Mouse (Mus musculus): ENCODE results near the gene Fam227a. TPM values are rescaled to one million over a fixed set of nuclear protein-coding genes. Genes with fewer than 3 reads are reported as not detected.
"Not testable (repeated sequence)": the region's sequence is repeated elsewhere in the genome, so short reads cannot be mapped to it uniquely, and the experiment has no call there.

Fam227a gene
- polyA plus RNA-seq, 1 experiment, result 2.6 TPM

- no peak for DNase-seq (ENCODE audit: low read depth)
Observed at GRCm38 (mm10) chr15:79683707-79684465, 25.1 kb upstream of the Fam227a start.

GRCm38 (mm10) chr15:79683146-79683545, 24.4 kb upstream of the Fam227a start:
- no peak for DNase-seq (ENCODE audit: low read depth)

GRCm38 (mm10) chr15:79681973-79682372, 23.2 kb upstream of the Fam227a start:
- DNase-seq (ENCODE audit: low read depth), result no peak

DNA sequence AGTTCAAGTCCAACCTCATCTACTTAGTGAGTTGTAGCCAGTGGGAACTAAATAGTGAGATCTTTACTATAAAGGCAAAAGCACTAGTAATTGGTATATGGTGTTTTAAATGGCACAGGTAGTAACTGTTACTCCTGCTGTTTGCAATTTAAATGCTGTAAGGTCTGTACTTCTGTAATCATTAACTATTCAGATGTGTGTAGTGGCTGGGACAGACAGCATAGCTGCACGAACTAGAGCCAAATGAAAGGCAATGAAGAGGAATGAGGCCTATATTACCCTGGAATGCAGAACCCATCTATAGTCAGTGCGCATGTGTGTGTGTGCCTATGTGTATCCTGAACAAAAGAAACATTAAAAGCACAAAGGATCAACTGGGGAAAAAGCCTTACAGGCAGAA, 19.2 kb upstream of the Fam227a start:
- DNase-seq (ENCODE audit: low read depth), result no peak

DNA sequence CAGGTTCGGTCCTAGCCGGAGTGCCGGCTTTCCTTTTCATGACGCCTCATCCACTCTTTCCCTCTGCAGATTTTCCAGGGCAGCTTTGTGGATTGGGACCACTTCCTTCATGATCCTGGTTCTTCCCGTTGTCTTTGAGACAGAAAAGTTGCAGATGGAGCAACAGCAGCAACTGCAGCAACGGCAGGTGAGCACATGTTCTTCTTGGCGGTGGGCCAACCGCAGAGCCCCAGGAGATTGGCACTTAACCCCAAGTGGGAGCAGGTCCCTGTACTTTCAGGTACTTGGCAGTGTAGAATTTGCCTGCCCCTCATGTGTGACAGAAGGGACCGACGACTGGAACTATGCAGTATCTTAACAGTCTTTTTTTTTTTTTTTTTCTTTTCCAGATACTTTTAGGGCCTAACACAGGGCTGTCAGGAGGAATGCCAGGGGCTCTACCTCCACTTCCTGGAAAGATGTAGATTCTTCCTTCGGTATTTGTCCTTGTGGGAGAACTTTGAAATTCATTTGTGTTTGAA, 13.1 kb upstream of the Fam227a start:
- not testable (repeated sequence) for DNase-seq (ENCODE audit: low read depth)

GRCm38 (mm10) chr15:79670972-79671299, 12.2 kb upstream of the Fam227a start:
- no peak for DNase-seq (ENCODE audit: low read depth)

GRCm38 (mm10) chr15:79670249-79670971, 11.7 kb upstream of the Fam227a start, which contains the start of gene Tomm22:
Tomm22 (plus strand) TSS chr15:79670861.
- no peak for DNase-seq (ENCODE audit: low read depth)

- DNase-seq (ENCODE audit: low read depth), result no peak
Observed at GRCm38 (mm10) chr15:79669195-79669594, 10.4 kb upstream of the Fam227a start.

DNA sequence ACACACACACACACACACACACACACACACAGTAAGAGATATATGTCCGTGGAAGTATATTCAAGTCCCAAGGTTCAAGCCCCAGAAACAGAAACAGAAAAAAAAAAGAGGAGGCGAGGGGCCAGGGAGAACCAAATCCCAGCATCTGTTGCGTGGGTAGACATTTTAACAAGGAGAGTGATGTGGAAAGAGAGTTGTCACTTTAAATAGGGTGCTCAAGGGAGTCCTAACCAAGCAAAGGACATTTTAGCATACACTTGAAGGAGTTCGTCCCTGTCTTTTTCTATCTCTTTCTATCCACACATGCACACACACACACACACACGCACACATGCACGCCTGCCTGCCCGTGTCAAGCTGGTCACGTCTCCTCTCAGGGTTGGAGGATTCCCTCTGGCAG, 5.9 kb upstream of the Fam227a start:
- DNase-seq (ENCODE audit: low read depth), result no peak

DNA sequence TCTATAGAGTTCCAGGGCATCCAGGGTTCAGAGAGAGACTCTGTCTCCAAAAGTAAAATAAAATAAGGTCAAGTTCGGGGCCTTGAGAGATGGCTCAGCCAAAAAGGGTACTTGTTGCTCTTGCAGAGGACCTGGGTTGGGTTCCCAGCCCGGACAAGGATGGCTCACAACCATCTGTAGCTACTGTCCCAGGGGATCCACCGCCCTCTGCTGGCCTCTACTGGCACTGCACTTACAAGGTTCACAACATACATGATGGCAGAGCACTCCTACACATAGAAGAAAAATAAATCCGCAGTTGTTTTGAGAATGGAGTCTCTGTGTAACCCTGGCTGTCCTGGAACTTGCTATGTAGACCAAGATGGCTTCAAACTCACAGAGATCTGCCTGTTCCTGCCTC, 3.1 kb upstream of the Fam227a start:
- DNase-seq (ENCODE audit: low read depth), result no peak

- DNase-seq (ENCODE audit: low read depth), result no peak
Observed at GRCm38 (mm10) chr15:79657837-79658530, 772 bp downstream of the Fam227a start.

DNA sequence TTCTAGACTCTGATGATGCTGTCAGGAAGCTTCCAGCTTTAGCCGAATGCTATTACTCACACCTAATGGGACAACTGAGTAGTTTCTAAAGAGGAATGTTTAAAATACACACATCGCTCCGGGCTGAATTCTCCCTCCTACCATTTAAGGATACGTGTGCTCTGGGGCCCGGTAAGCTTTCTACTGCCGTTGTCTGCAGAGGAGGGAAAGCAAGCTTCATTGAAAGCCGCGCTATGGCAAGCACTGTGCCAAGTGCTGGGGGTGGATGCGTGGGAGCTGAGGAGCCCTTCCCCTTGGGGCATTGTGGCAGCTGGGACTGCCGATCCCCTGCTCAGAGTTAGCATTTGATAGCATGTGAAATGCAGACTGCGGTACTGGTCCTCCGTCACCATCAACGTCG, 2.3 kb downstream of the Fam227a start:
- no peak for DNase-seq (ENCODE audit: low read depth)

- DNase-seq (ENCODE audit: low read depth), result no peak
Observed at GRCm38 (mm10) chr15:79651481-79651880, 7.3 kb downstream of the Fam227a start.

DNA sequence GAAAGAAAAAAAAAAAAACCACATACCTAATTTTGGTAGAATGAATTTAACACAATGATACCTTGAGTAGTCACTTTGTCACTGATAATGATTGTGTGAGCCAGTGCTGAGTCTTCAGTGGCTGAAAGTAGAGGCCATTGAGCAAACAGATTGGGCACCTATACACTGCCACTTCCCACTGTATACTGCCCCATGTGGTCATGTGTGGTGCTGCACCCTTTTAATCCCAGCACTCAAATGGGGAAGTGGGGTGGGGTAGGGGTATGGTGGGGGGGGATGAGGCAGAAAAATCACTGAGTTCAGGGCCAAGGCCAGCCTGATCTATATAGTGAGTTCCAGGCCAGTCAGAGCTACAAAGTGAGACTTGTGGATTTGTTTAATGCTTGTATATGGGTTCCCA, 8.2 kb downstream of the Fam227a start:
- DNase-seq (ENCODE audit: low read depth), result no peak

GRCm38 (mm10) chr15:79648130-79648529, 10.6 kb downstream of the Fam227a start:
- DNase-seq (ENCODE audit: low read depth), result no peak

DNA sequence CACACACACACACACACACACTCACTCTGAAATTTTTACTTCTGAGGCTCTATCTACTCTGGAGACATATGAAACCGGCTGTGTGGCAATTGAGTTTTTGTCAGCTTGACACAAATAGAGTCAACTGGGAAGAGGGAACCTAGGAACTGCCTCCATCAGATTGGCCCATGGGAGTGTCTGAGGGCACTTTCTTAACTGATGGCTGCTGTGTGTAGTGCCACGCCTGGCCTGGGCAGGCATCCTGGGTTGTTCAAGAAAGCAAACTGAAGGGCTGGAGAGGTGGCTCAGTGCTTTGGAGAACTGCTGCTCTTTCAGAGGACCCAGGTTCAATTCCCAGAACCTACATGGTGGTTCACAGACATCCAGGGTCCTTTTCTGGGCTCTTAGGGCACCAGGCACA, 13.3 kb downstream of the Fam227a start:
- DNase-seq (ENCODE audit: low read depth), result no peak

DNA sequence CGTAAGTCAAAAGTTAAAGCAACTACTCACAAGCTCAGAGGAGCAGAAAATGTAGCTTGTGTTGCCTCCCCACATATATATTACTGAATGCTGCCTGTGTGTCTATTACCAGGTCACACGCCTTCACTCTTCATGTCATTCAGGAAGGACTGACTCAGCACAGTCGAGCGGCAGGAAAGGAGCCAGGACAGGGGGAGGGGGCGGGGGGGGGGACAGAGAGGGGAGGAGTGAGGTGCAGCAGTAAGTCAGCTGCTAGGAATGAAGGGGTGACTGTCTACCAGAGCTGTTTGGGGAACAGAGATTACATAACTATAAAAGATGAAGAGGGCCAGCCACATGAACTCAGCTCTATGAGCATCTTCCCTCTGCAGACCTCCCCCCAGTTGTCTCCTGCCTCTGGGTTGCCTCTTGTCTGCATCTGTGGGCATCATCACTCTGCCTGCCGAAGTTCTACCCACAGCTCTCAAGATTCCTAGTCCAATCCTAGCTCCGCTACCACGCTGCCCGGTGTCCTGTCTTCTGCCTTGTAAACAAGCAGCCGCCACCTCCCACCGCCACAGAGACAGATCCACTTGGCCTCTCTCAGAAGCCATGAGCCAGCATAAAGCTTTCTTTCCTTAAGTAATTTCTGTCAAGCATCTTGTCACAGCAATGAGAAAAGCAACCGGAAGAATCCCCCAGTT, 17.5 kb downstream of the Fam227a start:
- no peak for DNase-seq (ENCODE audit: low read depth)

GRCm38 (mm10) chr15:79630471-79630870, 28.3 kb downstream of the Fam227a start:
- DNase-seq (ENCODE audit: low read depth), result no peak

DNA sequence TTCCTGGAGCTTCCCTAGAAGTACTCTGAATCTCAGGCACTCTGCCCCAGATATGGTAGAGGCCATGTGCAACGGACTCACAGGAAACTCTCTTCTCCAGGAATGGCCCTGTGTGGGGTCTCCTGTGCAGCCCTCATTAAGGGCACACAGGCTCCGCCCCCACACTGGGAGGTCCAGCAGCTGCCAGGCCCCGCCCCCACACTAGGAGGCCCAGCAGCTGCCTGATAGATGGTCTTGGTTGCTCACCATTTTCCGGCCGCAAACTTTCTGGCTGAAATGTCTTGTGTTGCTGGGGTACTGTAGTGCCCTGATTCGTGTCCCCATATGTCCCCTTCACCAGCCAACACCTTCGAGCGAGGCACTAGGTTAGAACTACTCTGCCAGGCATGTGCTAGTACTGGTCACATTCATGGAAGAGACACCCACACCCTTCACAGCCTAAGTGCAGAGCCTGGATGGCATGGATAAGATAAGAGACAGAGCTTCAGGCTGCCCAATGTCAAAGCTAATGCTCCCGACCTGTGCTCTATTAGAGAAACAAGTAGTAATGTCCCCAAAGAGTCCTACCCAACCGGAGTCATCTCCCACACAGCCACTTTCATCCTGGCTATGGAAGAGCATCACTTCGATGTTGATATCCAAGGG, 38.9 kb downstream of the Fam227a start:
- DNase-seq (ENCODE audit: low read depth), result no peak

DNA sequence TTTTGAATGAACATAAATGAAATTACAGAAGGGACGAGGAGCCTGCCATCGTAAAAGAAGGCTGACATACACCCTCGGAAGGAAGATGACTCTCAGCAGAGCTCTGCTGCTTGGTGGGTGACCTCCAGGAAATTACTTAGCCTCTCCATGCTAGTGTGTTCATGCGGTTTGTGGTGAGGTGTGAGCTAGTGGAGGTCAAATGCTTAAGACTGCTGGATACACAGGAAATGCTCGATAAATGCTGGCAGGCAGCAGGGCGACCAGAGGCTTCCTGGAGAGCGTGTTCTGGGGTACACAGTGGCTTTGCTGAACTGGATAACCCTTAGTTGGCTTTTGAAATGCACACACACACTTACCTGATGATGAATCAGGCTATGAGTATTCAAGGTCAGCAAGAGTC, 40.3 kb downstream of the Fam227a start:
- no peak for DNase-seq (ENCODE audit: low read depth)

- DNase-seq (ENCODE audit: low read depth), result no peak
Observed at GRCm38 (mm10) chr15:79617135-79617534, 41.6 kb downstream of the Fam227a start.
